Mouse (Mus musculus) frontal cortex, postnatal 25 days (tissue): ENCODE results near the gene Gm13289.
"Not testable (repeated sequence)": the region's sequence is repeated elsewhere in the genome, so short reads cannot be mapped to it uniquely, and the experiment has no call there.

ENCODE experiments used
- DNase-seq, 2 experiments: peaks; one replicate each; pipeline ENCODE4 v3.0.0; 2022; ENCODE audit warnings: low spot score in 2 of 2

Gene Gm13289

DNA sequence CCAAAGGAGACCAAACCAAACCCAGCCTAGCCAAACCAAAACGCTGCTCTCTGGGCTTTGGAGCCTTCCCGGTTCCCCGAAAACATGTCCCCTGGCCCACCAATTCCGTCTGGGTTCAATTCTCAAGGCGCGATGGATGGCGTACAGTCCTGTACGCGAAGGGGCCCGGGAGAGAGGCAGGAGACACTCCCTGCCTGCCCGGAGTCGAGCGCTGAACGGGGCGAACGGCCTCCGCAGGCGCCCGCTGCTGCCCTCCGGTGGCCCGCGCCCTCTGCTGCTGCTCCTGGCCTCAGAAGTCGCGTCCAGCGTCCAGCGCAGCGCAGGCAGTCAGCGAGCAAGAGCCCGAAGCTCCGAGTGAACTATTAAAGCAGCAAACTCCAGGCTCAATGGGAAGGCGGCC lies 5.6 kb downstream of the Gm13289 start:
- not testable (repeated sequence) for DNase-seq

DNA sequence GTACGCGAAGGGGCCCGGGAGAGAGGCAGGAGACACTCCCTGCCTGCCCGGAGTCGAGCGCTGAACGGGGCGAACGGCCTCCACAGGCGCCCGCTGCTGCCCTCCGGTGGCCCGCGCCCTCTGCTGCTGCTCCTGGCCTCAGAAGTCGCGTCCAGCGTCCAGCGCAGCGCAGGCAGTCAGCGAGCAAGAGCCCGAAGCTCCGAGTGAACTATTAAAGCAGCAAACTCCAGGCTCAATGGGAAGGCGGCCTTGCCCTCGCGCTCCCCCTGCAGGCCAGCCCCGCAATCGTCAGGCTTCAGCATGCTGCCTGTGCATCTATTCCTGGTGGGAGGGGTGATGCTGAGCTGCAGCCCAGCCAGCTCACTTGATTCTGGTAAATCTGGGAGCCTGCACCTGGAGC lies 8.7 kb downstream of the Gm13289 start, which contains the start of gene Gm13276:
TSS of gene Gm13276 (plus strand) at position 301 of the 400 bp plus-strand sequence.
- DNase-seq: not testable (repeated sequence)

DNA sequence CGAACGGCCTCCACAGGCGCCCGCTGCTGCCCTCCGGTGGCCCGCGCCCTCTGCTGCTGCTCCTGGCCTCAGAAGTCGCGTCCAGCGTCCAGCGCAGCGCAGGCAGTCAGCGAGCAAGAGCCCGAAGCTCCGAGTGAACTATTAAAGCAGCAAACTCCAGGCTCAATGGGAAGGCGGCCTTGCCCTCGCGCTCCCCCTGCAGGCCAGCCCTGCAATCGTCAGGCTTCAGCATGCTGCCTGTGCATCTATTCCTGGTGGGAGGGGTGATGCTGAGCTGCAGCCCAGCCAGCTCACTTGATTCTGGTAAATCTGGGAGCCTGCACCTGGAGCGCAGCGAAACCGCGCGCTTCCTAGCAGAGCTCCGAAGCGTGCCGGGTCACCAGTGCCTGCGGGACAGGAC lies 11.7 kb downstream of the Gm13289 start, which contains the start of gene Gm13277:
TSS of gene Gm13277 (plus strand) at position 231 of the 400 bp plus-strand sequence.
- DNase-seq: peak; percentile 31 to 52

DNA sequence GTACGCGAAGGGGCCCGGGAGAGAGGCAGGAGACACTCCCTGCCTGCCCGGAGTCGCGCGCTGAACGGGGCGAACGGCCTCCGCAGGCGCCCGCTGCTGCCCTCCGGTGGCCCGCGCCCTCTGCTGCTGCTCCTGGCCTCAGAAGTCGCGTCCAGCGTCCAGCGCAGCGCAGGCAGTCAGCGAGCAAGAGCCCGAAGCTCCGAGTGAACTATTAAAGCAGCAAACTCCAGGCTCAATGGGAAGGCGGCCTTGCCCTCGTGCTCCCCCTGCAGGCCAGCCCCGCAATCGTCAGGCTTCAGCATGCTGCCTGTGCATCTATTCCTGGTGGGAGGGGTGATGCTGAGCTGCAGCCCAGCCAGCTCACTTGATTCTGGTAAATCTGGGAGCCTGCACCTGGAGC lies 14.5 kb downstream of the Gm13289 start, which contains the start of gene Gm13278:
TSS of gene Gm13278 (plus strand) at position 301 of the 400 bp plus-strand sequence.
- DNase-seq: not testable (repeated sequence)

DNA sequence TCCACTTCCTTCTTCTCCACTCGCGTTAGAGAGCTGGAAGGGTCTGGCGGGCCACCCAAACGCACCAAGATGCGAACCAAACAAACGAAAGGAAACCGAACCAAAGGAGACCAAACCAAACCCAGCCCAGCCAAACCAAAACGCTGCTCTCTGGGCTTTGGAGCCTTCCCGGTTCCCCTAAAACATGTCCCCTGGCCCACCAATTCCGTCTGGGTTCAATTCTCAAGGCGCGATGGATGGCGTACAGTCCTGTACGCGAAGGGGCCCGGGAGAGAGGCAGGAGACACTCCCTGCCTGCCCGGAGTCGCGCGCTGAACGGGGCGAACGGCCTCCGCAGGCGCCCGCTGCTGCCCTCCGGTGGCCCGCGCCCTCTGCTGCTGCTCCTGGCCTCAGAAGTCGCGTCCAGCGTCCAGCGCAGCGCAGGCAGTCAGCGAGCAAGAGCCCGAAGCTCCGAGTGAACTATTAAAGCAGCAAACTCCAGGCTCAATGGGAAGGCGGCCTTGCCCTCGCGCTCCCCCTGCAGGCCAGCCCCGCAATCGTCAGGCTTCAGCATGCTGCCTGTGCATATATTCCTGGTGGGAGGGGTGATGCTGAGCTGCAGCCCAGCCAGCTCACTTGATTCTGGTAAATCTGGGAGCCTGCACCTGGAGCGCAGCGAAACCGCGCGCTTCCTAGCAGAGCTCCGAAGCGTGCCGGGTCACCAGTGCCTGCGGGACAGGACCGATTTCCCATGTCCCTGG lies 17.4 kb downstream of the Gm13289 start, which contains the start of gene Gm13275:
TSS of gene Gm13275 (plus strand) at position 552 of the 740 bp plus-strand sequence.
- DNase-seq: peak; percentile 74 to 76

DNA sequence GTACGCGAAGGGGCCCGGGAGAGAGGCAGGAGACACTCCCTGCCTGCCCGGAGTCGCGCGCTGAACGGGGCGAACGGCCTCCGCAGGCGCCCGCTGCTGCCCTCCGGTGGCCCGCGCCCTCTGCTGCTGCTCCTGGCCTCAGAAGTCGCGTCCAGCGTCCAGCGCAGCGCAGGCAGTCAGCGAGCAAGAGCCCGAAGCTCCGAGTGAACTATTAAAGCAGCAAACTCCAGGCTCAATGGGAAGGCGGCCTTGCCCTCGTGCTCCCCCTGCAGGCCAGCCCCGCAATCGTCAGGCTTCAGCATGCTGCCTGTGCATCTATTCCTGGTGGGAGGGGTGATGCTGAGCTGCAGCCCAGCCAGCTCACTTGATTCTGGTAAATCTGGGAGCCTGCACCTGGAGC lies 20.4 kb downstream of the Gm13289 start, which contains the start of gene Gm13279:
TSS of gene Gm13279 (plus strand) at position 301 of the 400 bp plus-strand sequence.
- DNase-seq: not testable (repeated sequence)

DNA sequence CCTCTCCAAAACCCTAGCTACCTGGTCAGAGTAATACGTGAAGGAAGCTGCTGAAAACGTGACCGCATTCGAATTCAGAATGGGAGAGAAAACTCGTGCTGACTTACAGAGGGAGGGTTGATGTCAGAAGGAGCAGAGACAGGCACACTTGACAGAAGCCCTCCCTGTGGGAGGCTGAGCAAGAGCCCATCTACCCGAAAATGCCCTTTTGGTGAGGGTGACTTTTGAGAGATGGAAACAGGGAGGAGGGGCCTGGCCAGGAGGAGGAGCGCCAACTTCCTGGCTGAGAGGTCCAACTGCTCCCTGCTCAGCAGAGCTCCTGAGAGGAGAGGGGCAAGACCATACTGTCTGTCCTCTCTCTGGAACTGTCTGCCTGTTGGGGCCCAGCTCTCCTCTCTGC lies 22.6 kb downstream of the Gm13289 start, which contains the start of gene Gm13285:
TSS of gene Gm13285 (plus strand) at position 301 of the 400 bp plus-strand sequence.
- not testable (repeated sequence) for DNase-seq

DNA sequence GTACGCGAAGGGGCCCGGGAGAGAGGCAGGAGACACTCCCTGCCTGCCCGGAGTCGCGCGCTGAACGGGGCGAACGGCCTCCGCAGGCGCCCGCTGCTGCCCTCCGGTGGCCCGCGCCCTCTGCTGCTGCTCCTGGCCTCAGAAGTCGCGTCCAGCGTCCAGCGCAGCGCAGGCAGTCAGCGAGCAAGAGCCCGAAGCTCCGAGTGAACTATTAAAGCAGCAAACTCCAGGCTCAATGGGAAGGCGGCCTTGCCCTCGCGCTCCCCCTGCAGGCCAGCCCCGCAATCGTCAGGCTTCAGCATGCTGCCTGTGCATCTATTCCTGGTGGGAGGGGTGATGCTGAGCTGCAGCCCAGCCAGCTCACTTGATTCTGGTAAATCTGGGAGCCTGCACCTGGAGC lies 26.2 kb downstream of the Gm13289 start, which contains the start of gene Gm13287:
TSS of gene Gm13287 (plus strand) at position 301 of the 400 bp plus-strand sequence.
- DNase-seq: not testable (repeated sequence)

DNA sequence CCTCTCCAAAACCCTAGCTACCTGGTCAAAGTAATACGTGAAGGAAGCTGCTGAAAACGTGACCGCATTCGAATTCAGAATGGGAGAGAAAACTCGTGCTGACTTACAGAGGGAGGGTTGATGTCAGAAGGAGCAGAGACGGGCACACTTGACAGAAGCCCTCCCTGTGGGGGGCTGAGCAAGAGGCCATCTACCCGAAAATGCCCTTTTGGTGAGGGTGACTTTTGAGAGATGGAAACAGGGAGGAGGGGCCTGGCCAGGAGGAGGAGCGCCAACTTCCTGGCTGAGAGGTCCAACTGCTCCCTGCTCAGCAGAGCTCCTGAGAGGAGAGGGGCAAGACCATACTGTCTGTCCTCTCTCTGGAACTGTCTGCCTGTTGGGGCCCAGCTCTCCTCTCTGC lies 28.5 kb downstream of the Gm13289 start, which contains the start of gene Gm13288:
TSS of gene Gm13288 (plus strand) at position 301 of the 400 bp plus-strand sequence.
- DNase-seq: not testable (repeated sequence)

DNA sequence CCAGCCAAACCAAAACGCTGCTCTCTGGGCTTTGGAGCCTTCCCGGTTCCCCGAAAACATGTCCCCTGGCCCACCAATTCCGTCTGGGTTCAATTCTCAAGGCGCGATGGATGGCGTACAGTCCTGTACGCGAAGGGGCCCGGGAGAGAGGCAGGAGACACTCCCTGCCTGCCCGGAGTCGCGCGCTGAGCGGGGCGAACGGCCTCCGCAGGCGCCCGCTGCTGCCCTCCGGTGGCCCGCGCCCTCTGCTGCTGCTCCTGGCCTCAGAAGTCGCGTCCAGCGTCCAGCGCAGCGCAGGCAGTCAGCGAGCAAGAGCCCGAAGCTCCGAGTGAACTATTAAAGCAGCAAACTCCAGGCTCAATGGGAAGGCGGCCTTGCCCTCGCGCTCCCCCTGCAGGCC lies 29.0 kb downstream of the Gm13289 start:
- DNase-seq: not testable (repeated sequence)

DNA sequence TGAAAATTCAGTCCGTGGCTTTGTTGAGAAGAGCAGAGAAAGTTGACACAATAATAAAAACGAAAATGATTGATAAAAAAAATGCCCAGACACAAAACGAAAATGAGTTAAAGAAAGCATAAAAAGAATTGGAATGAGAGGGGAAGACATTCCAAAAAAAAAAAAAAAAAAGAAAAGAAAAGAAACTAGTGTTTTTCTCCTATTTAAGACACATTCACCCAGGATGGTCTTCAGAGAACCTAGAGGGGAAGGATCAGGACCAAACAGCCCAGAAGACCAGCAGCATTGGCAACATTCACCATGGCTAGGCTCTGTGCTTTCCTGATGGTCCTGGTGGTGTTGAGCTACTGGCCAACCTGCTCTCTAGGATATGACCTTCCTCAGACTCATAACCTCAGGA lies 39.2 kb downstream of the Gm13289 start, which contains the start of gene Ifna7:
TSS of gene Ifna7 (plus strand) at position 301 of the 400 bp plus-strand sequence.
- no peak for DNase-seq

DNA sequence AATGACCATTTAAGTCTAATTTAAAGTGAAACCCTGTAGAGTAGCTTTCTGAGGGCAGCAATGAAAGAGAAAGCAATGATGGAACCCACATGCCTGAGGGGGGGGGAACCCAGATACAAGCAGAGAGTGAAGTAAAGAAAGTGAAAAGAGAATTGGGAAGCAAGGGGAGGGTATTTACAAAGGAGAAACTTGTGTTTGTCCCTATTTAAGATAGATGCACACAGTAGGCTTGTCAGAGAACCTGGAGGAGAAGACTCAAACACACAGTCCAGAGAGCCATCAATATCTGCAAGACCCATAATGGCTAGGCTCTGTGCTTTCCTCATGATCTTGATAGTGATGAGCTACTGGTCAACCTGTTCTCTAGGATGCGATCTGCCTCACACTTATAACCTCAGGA lies 42.9 kb downstream of the Gm13289 start, which contains the start of gene Ifna11:
TSS of gene Ifna11 (plus strand) at position 301 of the 400 bp plus-strand sequence.
- no peak for DNase-seq

DNA sequence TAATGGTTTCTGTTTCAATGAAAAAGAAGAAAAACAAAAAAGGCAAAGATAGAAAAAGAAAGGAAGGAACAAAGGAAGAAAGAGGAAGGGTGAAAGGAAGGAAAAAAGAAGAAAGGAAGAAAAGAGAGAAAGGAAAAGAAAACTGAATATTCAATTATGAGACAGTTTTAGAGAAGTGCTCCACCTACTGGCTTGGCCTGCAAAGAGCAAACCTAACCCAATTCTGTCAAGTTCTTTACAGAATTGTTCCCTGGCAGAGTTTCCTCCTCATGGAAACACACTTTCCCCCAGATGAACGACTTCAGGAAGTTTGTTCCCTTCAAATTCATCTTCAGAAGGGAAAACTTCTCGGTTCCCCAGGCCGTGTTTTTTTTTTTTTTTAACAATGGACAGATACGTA lies 46.3 kb downstream of the Gm13289 start:
- no peak for DNase-seq
